Mouse (Mus musculus) lung, postnatal 0 days (tissue): Measurements from ENCODE around the gene Mrpl43.

Experiments used
- CTCF ChIP-seq: IDR thresholded peaks from 2 replicates; pipeline ENCODE4 v1.5.1; 2016; ENCODE audit warnings: antibody characterized with exemption, mild to moderate bottlenecking
- EP300 ChIP-seq: IDR thresholded peaks from 2 replicates; pipeline ENCODE4 v1.6.1; 2016; ENCODE audit warnings: antibody characterized with exemption, mild to moderate bottlenecking, control low read depth

GRCm38 (mm10) chr19:45014335-45014971, 8.2 kb upstream of the Mrpl43 start, which contains the start of gene Lzts2:
- TF ChIP-seq CTCF = no peak
- TF ChIP-seq EP300 = no peak
